Mouse (Mus musculus) ovary, postnatal 36 days (tissue): ENCODE results near the gene Scarb2.

Experiments used
- DNase-seq: peaks from one replicate; pipeline ENCODE4 v3.0.0; 2022; ENCODE audit warnings: low spot score, mixed read lengths

The Scarb2 gene

GRCm38 (mm10) chr5:92493423-92493822, 13.2 kb downstream of the Scarb2 start:
- DNase-seq = no peak

GRCm38 (mm10) chr5:92490779-92491178, 15.9 kb downstream of the Scarb2 start:
- no peak for DNase-seq

- no peak for DNase-seq
Measured at GRCm38 (mm10) chr5:92490304-92490703, 16.3 kb downstream of the Scarb2 start.

- no peak for DNase-seq
Measured at GRCm38 (mm10) chr5:92489503-92489902, 17.1 kb downstream of the Scarb2 start.

GRCm38 (mm10) chr5:92488961-92489360, 17.7 kb downstream of the Scarb2 start:
- peak; percentile 63 for DNase-seq

- no peak for DNase-seq
Measured at GRCm38 (mm10) chr5:92488408-92488807, 18.2 kb downstream of the Scarb2 start.

GRCm38 (mm10) chr5:92486758-92487157, 19.9 kb downstream of the Scarb2 start:
- no peak for DNase-seq

GRCm38 (mm10) chr5:92484880-92485279, 21.8 kb downstream of the Scarb2 start:
- DNase-seq = no peak

GRCm38 (mm10) chr5:92472863-92473262, 33.8 kb downstream of the Scarb2 start:
- no peak for DNase-seq

- no peak for DNase-seq
Measured at GRCm38 (mm10) chr5:92471531-92471930, 35.1 kb downstream of the Scarb2 start.

GRCm38 (mm10) chr5:92469201-92470130, 37.2 kb downstream of the Scarb2 start:
- no peak for DNase-seq

- DNase-seq = no peak
Measured at GRCm38 (mm10) chr5:92468234-92468633, 38.4 kb downstream of the Scarb2 start.

- DNase-seq = no peak
Measured at GRCm38 (mm10) chr5:92467102-92467766, 39.4 kb downstream of the Scarb2 start.

- DNase-seq = no peak
Measured at GRCm38 (mm10) chr5:92465511-92465910, 41.1 kb downstream of the Scarb2 start.

GRCm38 (mm10) chr5:92461321-92461720, 45.3 kb downstream of the Scarb2 start:
- DNase-seq = peak; percentile 68

- DNase-seq = no peak
Measured at GRCm38 (mm10) chr5:92458726-92459125, 47.9 kb downstream of the Scarb2 start.

GRCm38 (mm10) chr5:92457410-92457809, 49.2 kb downstream of the Scarb2 start:
- DNase-seq = no peak

- DNase-seq = no peak
Measured at GRCm38 (mm10) chr5:92452876-92453275, 53.8 kb downstream of the Scarb2 start.

- DNase-seq = no peak
Measured at GRCm38 (mm10) chr5:92446736-92447135, 59.9 kb downstream of the Scarb2 start.

GRCm38 (mm10) chr5:92445016-92445415, 61.6 kb downstream of the Scarb2 start:
- no peak for DNase-seq

- DNase-seq = no peak
Measured at GRCm38 (mm10) chr5:92442914-92443313, 63.7 kb downstream of the Scarb2 start.

GRCm38 (mm10) chr5:92441494-92441893, 65.1 kb downstream of the Scarb2 start:
- DNase-seq = no peak

- no peak for DNase-seq
Measured at GRCm38 (mm10) chr5:92438540-92438939, 68.1 kb downstream of the Scarb2 start.
